Mouse (Mus musculus): Measurements from ENCODE around the gene Rnf212. TPM values are rescaled to one million over a fixed set of nuclear protein-coding genes. Genes with fewer than 3 reads are reported as not detected.
"Not testable (repeated sequence)": the region's sequence is repeated elsewhere in the genome, so short reads cannot be mapped to it uniquely, and the experiment has no call there.

Rnf212 gene
- 0.32 TPM in 1 of 2 replicates, not detected in the other for polyA plus RNA-seq (2016; fragmentation: Nextera tagmentation; extraction: Ambion mirVana)

- no peaks in the 10 kb centered on the region for H3K27me3 ChIP-seq (replicated peaks)
- no peaks in the 10 kb centered on the region for H3K4me1 ChIP-seq
- H3K9me3 ChIP-seq = no peaks in the 10 kb centered on the region
- H3K4me2 ChIP-seq (replicated peaks) = no peak within 1 kb of the TSS
- no peaks in the 10 kb centered on the region for H3K36me3 ChIP-seq
- ATAC-seq (ENCODE audit: low FRiP score, low read depth) = no peak
- H3K4me3 ChIP-seq = no peak within 1 kb of the TSS
- no peak within 1 kb of the TSS for H3K27ac ChIP-seq
- 77% methylated on average over 40 of the region's 40 CpGs for WGBS
- no peak within 1 kb of the TSS for H3K9ac ChIP-seq
These were observed at the start of gene Rnf212 for GRCm38 (mm10) chr5:108774630-108775306. Rnf212 (minus strand) TSS chr5:108774982.

- no peaks in the 10 kb centered on the region for H3K36me3 ChIP-seq
- no peaks in the 10 kb centered on the region for H3K27me3 ChIP-seq (replicated peaks)
- no peak overlapping the region for H3K27ac ChIP-seq
- no peak overlapping the region for H3K4me3 ChIP-seq
- no peak overlapping the region for H3K9ac ChIP-seq
- no peaks in the 10 kb centered on the region for H3K9me3 ChIP-seq
- WGBS = 88% methylated on average over 2 of the region's 2 CpGs
- no peak overlapping the region for H3K4me2 ChIP-seq (replicated peaks)
- no peak for ATAC-seq (ENCODE audit: low FRiP score, low read depth)
- H3K4me1 ChIP-seq = no peaks in the 10 kb centered on the region
These were observed 48.5 kb upstream of the Rnf212 start for GRCm38 (mm10) chr5:108823276-108823675.

GRCm38 (mm10) chr5:108808750-108809149 lies 34.0 kb upstream of the Rnf212 start, which contains the start of gene Vmn2r8:
Vmn2r8 (minus strand) TSS chr5:108808850.
- H3K36me3 ChIP-seq; ATAC-seq (ENCODE audit: low FRiP score, low read depth); H3K27ac ChIP-seq; H3K9me3 ChIP-seq; H3K27me3 ChIP-seq (replicated peaks); H3K4me3 ChIP-seq; H3K9ac ChIP-seq; H3K4me2 ChIP-seq (replicated peaks); H3K4me1 ChIP-seq: not testable (repeated sequence)
- WGBS = 75% methylated on average over 2 of the region's 2 CpGs

GRCm38 (mm10) chr5:108803646-108804045 lies 28.9 kb upstream of the Rnf212 start:
- Histone ChIP-seq H3K9me3 (no peaks in the 10 kb centered on the region), H3K27ac (no peak overlapping the region), H3K4me3 (no peak overlapping the region), H3K9ac (no peak overlapping the region), H3K36me3 (no peaks in the 10 kb centered on the region), H3K4me2 (replicated peaks) (no peak overlapping the region), H3K27me3 (replicated peaks) (no peaks in the 10 kb centered on the region), H3K4me1 (no peaks in the 10 kb centered on the region)
- WGBS = 56% methylated on average over 1 of the region's 1 CpGs
- no peak for ATAC-seq (ENCODE audit: low FRiP score, low read depth)

GRCm38 (mm10) chr5:108795263-108795662 lies 20.5 kb upstream of the Rnf212 start, which contains the start of gene Tmed11:
Tmed11 (minus strand) TSS chr5:108795363.
- not testable (repeated sequence) for H3K9ac ChIP-seq; ATAC-seq (ENCODE audit: low FRiP score, low read depth); H3K36me3 ChIP-seq; H3K4me3 ChIP-seq; H3K4me1 ChIP-seq; H3K27me3 ChIP-seq (replicated peaks); H3K4me2 ChIP-seq (replicated peaks); H3K9me3 ChIP-seq; H3K27ac ChIP-seq
- WGBS = 65% methylated on average over 2 of the region's 2 CpGs

GRCm38 (mm10) chr5:108790385-108790784 lies 15.6 kb upstream of the Rnf212 start:
- H3K27me3 ChIP-seq (replicated peaks); H3K4me3 ChIP-seq; H3K36me3 ChIP-seq; H3K9me3 ChIP-seq; H3K4me1 ChIP-seq; H3K9ac ChIP-seq; H3K27ac ChIP-seq; H3K4me2 ChIP-seq (replicated peaks); ATAC-seq (ENCODE audit: low FRiP score, low read depth): not testable (repeated sequence)
- WGBS = 51% methylated on average over 1 of the region's 1 CpGs

- no peaks in the 10 kb centered on the region for H3K4me1 ChIP-seq
- no peak overlapping the region for H3K9ac ChIP-seq
- ATAC-seq (ENCODE audit: low FRiP score, low read depth) = no peak
- no peaks in the 10 kb centered on the region for H3K27me3 ChIP-seq (replicated peaks)
- H3K9me3 ChIP-seq = no peaks in the 10 kb centered on the region
- H3K36me3 ChIP-seq = no peaks in the 10 kb centered on the region
- no peak overlapping the region for H3K4me2 ChIP-seq (replicated peaks)
- H3K27ac ChIP-seq = no peak overlapping the region
- 86% methylated on average over 2 of the region's 2 CpGs for WGBS
- H3K4me3 ChIP-seq = no peak overlapping the region
These were observed 14.8 kb downstream of the Rnf212 start for GRCm38 (mm10) chr5:108760002-108760401.

- no peak overlapping the region for H3K4me2 ChIP-seq (replicated peaks)
- no peak for ATAC-seq (ENCODE audit: low FRiP score, low read depth)
- 59% methylated on average over 3 of the region's 3 CpGs for WGBS
These were observed 16.4 kb downstream of the Rnf212 start for GRCm38 (mm10) chr5:108758396-108758795.

GRCm38 (mm10) chr5:108751258-108751657 lies 23.5 kb downstream of the Rnf212 start:
- H3K9ac ChIP-seq = not testable (repeated sequence)

More at GRCm38 (mm10) chr5:108758396-108758795, 16.4 kb downstream of the Rnf212 start:
- Histone ChIP-seq H3K4me3 (no peak overlapping the region), H3K27me3 (replicated peaks) (no peaks in the 10 kb centered on the region), H3K27ac (no peak overlapping the region), H3K4me1 (no peaks in the 10 kb centered on the region), H3K36me3 (no peaks in the 10 kb centered on the region), H3K9ac (no peak overlapping the region), H3K9me3 (no peaks in the 10 kb centered on the region)

GRCm38 (mm10) chr5:108750328-108751210 lies 24.2 kb downstream of the Rnf212 start:
- no peak for ATAC-seq (ENCODE audit: low FRiP score, low read depth)
- 81% methylated on average over 5 of the region's 5 CpGs for WGBS
- H3K27me3 ChIP-seq (replicated peaks) = no peaks in the 10 kb centered on the region
- no peaks in the 10 kb centered on the region for H3K9me3 ChIP-seq
- H3K4me1 ChIP-seq = no peaks in the 10 kb centered on the region
- no peak overlapping the region for H3K4me2 ChIP-seq (replicated peaks)
- no peak overlapping the region for H3K4me3 ChIP-seq
- no peak overlapping the region for H3K27ac ChIP-seq
- no peak overlapping the region for H3K9ac ChIP-seq
- no peaks in the 10 kb centered on the region for H3K36me3 ChIP-seq

More at GRCm38 (mm10) chr5:108751258-108751657, 23.5 kb downstream of the Rnf212 start:
- ATAC-seq (ENCODE audit: low FRiP score, low read depth); H3K4me3 ChIP-seq; H3K9me3 ChIP-seq; H3K4me2 ChIP-seq (replicated peaks); H3K36me3 ChIP-seq; H3K27ac ChIP-seq; H3K4me1 ChIP-seq; H3K27me3 ChIP-seq (replicated peaks): not testable (repeated sequence)
- 85% methylated on average over 4 of the region's 4 CpGs for WGBS

- Histone ChIP-seq H3K9me3 (no peaks in the 10 kb centered on the region), H3K27me3 (replicated peaks) (no peaks in the 10 kb centered on the region), H3K4me3 (no peak overlapping the region), H3K9ac (no peak overlapping the region), H3K27ac (no peak overlapping the region), H3K4me1 (no peaks in the 10 kb centered on the region), H3K4me2 (replicated peaks) (no peak overlapping the region), H3K36me3 (no peaks in the 10 kb centered on the region)
- ATAC-seq (ENCODE audit: low FRiP score, low read depth) = no peak
- whole genome bisulfite sequencing = 83% methylated on average over 3 of the region's 3 CpGs
These were observed 30.2 kb downstream of the Rnf212 start for GRCm38 (mm10) chr5:108744629-108745028.

GRCm38 (mm10) chr5:108743856-108744255 lies 30.9 kb downstream of the Rnf212 start:
- H3K9me3 ChIP-seq = no peaks in the 10 kb centered on the region
- H3K27me3 ChIP-seq (replicated peaks) = no peaks in the 10 kb centered on the region
- H3K4me1 ChIP-seq = no peaks in the 10 kb centered on the region
- no peak overlapping the region for H3K4me2 ChIP-seq (replicated peaks)
- ATAC-seq (ENCODE audit: low FRiP score, low read depth) = no peak
- H3K36me3 ChIP-seq = no peaks in the 10 kb centered on the region
- no peak overlapping the region for H3K4me3 ChIP-seq
- H3K27ac ChIP-seq = no peak overlapping the region
- no peak overlapping the region for H3K9ac ChIP-seq
- WGBS = 62% methylated on average over 2 of the region's 2 CpGs

Measured in neural tube, embryonic 12.5 days (tissue).